Mouse (Mus musculus): ENCODE data around the gene Gm18336. TPM values are rescaled to one million over a fixed set of nuclear protein-coding genes. Genes with fewer than 3 reads are reported as not detected.
"Not testable (repeated sequence)": the region's sequence is repeated elsewhere in the genome, so short reads cannot be mapped to it uniquely, and the experiment has no call there.

Gene Gm18336
- polyA plus RNA-seq (2015; fragmentation: Nextera tagmentation; extraction: Ambion mirVana): not detected in 2 replicates

DNA sequence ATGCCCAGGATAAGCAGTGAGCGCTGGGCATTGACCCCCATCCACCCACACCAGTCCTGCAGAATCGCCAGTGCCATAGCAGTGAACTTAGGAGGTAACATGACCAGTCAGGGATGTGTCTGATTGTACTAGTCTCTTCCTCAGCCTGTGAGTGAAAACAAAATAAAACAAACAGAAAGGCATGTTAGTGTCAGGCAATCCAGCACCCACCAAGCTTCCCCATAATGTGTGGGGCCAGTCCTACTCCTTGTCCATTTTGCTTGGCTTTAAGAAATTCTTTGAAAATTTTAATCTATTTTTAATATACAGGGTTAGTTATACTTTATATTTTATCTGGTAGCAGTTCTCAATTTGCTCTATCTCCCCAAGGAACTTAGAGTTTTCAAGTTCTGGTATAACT, at the start of gene Gm18336:
Gm18336 (minus strand) TSS at position 101 of the 400 bp plus-strand sequence.
- H3K27me3 ChIP-seq: peaks cover 21% of the 10 kb centered on the region
- not testable (repeated sequence) for H3K4me2 ChIP-seq; H3K27ac ChIP-seq; H3K9me3 ChIP-seq; H3K4me3 ChIP-seq; H3K9ac ChIP-seq; H3K36me3 ChIP-seq; ATAC-seq (ENCODE audit: insufficient number of reproducible peaks, insufficient read depth, low FRiP score, low TSS enrichment, low read depth); H3K4me1 ChIP-seq
- WGBS: 63% methylated on average over 2 of the region's 2 CpGs

DNA sequence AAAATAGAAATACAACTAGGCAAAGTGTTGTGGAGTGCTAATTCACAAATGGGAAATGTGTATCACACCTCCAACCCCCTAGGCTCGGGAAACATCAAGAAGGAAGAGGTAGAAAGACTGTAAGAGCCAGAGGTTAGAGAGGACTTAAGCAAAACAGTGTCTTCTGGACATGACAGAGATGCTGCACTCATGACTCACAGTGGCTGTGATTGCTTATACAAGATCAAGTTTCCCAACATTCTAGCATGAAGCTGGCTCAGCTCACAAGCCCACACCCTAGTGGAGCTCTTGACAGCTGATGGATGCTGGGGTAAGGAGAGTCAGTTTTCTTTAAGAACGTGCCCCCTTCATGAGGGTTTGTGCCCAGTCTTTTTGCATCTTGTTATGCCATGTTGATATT, 42.9 kb upstream of the Gm18336 start:
- H3K4me3 ChIP-seq: no peak overlapping the region
- WGBS: 67% methylated on average over 2 of the region's 2 CpGs
- no peaks in the 10 kb centered on the region for H3K4me1 ChIP-seq
- peaks cover 6% of the 10 kb centered on the region; the same call in 1 of the 2 replicates for H3K27me3 ChIP-seq
- H3K9me3 ChIP-seq: no peaks in the 10 kb centered on the region
- no peak for ATAC-seq (ENCODE audit: insufficient number of reproducible peaks, insufficient read depth, low FRiP score, low TSS enrichment, low read depth)
- H3K27ac ChIP-seq: no peak overlapping the region
- H3K4me2 ChIP-seq: no peak overlapping the region
- H3K9ac ChIP-seq: no peak overlapping the region
- peaks cover 13% of the 10 kb centered on the region; the same call in 1 of the 2 replicates for H3K36me3 ChIP-seq

GRCm38 (mm10) chrX:73435252-73435651, 36.7 kb upstream of the Gm18336 start, which contains the start of gene Trex2:
TSS of gene Trex2 (minus strand) at chrX:73435344.
- Histone ChIP-seq H3K9me3 (no peaks in the 10 kb centered on the region), H3K36me3 (peaks cover 13% of the 10 kb centered on the region; the same call in 1 of the 2 replicates), H3K4me3 (no peak within 1 kb of the TSS), H3K9ac (no peak within 1 kb of the TSS), H3K27ac (no peak within 1 kb of the TSS), H3K4me2 (no peak within 1 kb of the TSS), H3K27me3 (peaks cover 3% of the 10 kb centered on the region; the same call in 1 of the 2 replicates), H3K4me1 (no peaks in the 10 kb centered on the region)
- WGBS: 74% methylated on average over 11 of the region's 11 CpGs
- no peak for ATAC-seq (ENCODE audit: insufficient number of reproducible peaks, insufficient read depth, low FRiP score, low TSS enrichment, low read depth)

DNA sequence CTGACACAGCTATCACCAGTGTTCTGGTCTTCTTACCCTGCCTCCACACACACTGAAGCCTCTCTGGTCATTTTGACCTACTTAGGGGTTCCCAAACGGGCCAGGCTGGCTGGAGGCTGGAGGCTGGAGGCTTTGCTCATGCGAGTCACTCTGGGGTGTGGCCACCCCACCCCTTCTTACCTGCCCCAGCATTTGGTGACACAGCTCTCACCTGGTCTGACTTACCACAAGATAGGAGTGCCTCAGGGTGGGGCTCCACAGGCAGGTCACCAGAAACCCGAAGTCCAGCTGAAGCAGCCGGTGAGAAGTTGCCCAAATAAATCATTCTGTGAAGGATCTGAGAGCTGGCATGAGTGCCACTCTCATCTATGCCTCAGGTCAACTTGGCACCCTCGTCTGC, 34.3 kb upstream of the Gm18336 start:
- Histone ChIP-seq H3K4me2 (no peak overlapping the region), H3K27me3 (peaks cover 5% of the 10 kb centered on the region; the same call in 1 of the 2 replicates), H3K9ac (no peak overlapping the region), H3K36me3 (peaks cover 13% of the 10 kb centered on the region; the same call in 1 of the 2 replicates), H3K27ac (no peak overlapping the region), H3K4me3 (no peak overlapping the region), H3K4me1 (no peaks in the 10 kb centered on the region), H3K9me3 (no peaks in the 10 kb centered on the region)
- no peak for ATAC-seq (ENCODE audit: insufficient number of reproducible peaks, insufficient read depth, low FRiP score, low TSS enrichment, low read depth)
- 75% methylated on average over 5 of the region's 5 CpGs for WGBS

GRCm38 (mm10) chrX:73430036-73430435, 31.5 kb upstream of the Gm18336 start:
- H3K4me2 ChIP-seq: no peak overlapping the region
- no peak overlapping the region for H3K27ac ChIP-seq
- H3K27me3 ChIP-seq: peaks cover 13% of the 10 kb centered on the region; the same call in 1 of the 2 replicates
- no peak overlapping the region for H3K9ac ChIP-seq
- 81% methylated on average over 2 of the region's 2 CpGs for WGBS
- ATAC-seq (ENCODE audit: insufficient number of reproducible peaks, insufficient read depth, low FRiP score, low TSS enrichment, low read depth): no peak
- no peaks in the 10 kb centered on the region for H3K4me1 ChIP-seq
- no peak overlapping the region for H3K4me3 ChIP-seq
- H3K36me3 ChIP-seq: no peaks in the 10 kb centered on the region
- H3K9me3 ChIP-seq: no peaks in the 10 kb centered on the region

DNA sequence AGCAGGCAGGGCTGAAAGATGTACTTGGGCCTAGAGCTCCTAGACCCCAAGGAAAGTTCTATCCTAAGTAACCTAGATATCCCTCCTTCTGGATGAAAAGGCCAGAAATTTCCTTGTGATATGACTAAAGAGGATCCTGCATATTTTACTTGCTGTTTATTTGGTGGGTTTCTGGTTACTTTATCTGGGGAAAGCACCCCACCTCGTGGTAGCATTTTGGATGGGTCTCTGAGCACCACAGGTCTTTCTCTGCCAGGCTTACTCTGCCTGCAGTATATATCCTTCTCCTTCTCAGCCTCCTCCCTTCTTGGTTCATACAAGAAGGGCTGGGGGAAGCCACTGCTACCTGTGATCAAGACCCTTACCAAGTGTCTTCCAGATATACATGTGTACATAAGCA, 14.2 kb upstream of the Gm18336 start:
- no peak overlapping the region for H3K4me3 ChIP-seq
- H3K4me1 ChIP-seq: no peaks in the 10 kb centered on the region
- no peak overlapping the region for H3K9ac ChIP-seq
- 24% methylated on average over 1 of the region's 1 CpGs for WGBS
- no peak overlapping the region for H3K27ac ChIP-seq
- H3K9me3 ChIP-seq: no peaks in the 10 kb centered on the region
- H3K4me2 ChIP-seq: no peak overlapping the region
- no peaks in the 10 kb centered on the region for H3K36me3 ChIP-seq
- peaks cover 20% of the 10 kb centered on the region for H3K27me3 ChIP-seq
- no peak for ATAC-seq (ENCODE audit: insufficient number of reproducible peaks, insufficient read depth, low FRiP score, low TSS enrichment, low read depth)

DNA sequence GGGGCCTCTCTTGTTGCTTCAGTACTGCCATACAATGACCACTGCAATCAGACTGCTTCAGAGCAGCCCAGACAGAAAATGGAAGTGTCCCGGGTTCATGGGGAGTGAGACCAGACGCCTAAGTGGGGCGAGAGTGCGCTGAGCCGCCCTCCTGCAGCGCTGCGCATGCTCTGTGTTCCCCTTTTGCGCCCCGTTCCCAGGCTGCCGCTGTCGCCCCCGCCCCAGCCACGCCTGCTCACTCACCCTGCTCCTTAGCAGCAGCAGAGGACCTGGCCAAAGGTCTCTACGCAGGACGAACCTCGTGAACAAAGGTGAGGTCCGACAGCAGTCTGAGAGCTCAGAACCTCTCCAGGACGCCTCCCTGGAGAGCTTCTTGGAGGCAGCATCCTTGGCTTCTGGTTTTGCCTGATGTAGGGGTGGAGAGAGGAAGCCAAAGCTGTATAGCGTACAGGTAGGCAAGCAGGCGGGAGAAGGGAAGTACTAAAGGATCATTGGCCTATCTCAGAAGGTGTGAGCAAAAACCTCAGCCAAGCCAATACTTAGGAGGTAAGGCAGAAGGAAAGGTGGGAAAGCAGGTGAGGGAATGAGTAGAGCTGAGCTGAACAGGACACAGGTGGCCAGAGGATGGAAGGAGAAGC, 12.5 kb upstream of the Gm18336 start, which contains the start of gene Zfp92:
Zfp92 (plus strand) TSS at position 217 of the 638 bp plus-strand sequence.
- H3K27me3 ChIP-seq: peaks cover 22% of the 10 kb centered on the region
- H3K4me3 ChIP-seq: peak within 1 kb of the TSS; percentile 37
- no peak within 1 kb of the TSS for H3K27ac ChIP-seq
- no peaks in the 10 kb centered on the region for H3K4me1 ChIP-seq
- 31% methylated on average over 20 of the region's 20 CpGs for WGBS
- H3K9me3 ChIP-seq: no peaks in the 10 kb centered on the region
- H3K9ac ChIP-seq: peak within 1 kb of the TSS; percentile 52; the same call in 1 of the 2 replicates
- no peaks in the 10 kb centered on the region for H3K36me3 ChIP-seq
- H3K4me2 ChIP-seq: peak within 1 kb of the TSS; percentile 62
- no peak for ATAC-seq (ENCODE audit: insufficient number of reproducible peaks, insufficient read depth, low FRiP score, low TSS enrichment, low read depth)

DNA sequence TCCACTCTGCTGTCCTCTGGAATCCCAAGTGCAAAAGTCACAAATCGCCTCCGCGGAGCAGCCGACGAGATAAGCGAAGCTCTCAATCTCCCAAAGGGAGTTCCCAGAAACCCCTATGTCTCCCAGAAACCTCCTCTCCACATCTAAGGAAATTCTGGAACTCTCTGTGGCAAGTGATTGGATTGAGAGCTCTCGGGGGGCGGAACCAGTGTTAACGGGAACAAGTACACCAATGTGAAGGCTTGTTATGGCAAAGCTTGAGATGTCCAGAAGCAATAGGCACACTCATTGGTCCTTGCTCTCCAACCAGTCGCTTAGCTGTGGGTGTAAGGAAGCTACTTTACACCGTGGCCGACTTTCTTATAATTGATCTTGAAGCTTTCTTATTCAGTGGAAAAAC, 3.1 kb upstream of the Gm18336 start:
- Histone ChIP-seq H3K4me2 (no peak overlapping the region), H3K9ac (no peak overlapping the region), H3K36me3 (no peaks in the 10 kb centered on the region), H3K27me3 (peaks cover 7% of the 10 kb centered on the region), H3K27ac (no peak overlapping the region), H3K4me1 (no peaks in the 10 kb centered on the region), H3K9me3 (no peaks in the 10 kb centered on the region), H3K4me3 (no peak overlapping the region)
- WGBS: 91% methylated on average over 12 of the region's 12 CpGs
- ATAC-seq (ENCODE audit: insufficient number of reproducible peaks, insufficient read depth, low FRiP score, low TSS enrichment, low read depth): no peak

GRCm38 (mm10) chrX:73400951-73401350, 2.4 kb upstream of the Gm18336 start:
- Histone ChIP-seq H3K27ac (no peak overlapping the region), H3K36me3 (no peaks in the 10 kb centered on the region), H3K9me3 (no peaks in the 10 kb centered on the region), H3K4me2 (no peak overlapping the region), H3K4me1 (no peaks in the 10 kb centered on the region), H3K9ac (no peak overlapping the region), H3K27me3 (peaks cover 9% of the 10 kb centered on the region), H3K4me3 (no peak overlapping the region)
- 90% methylated on average over 20 of the region's 20 CpGs for WGBS
- no peak for ATAC-seq (ENCODE audit: insufficient number of reproducible peaks, insufficient read depth, low FRiP score, low TSS enrichment, low read depth)

DNA sequence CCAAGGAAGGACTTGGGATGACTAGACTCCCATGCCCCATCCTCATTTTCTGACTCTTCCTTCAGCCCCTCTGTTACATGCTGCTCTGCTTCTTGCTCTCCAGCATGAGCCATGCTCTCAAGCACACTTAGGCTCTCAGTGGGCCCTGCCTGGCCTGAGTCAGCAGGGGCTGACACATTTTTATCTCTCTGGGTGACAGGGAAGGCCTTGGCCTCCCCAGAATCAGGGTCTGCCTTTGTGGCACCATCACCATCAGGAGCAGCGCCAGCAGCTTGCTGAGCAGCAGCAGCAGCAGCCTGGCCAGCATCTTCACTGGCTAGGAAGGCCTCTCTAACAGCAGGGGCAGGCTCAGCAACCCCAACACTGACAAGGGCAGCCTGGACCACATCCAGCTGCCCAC, 2.1 kb downstream of the Gm18336 start:
- no peak overlapping the region for H3K4me3 ChIP-seq
- no peak for ATAC-seq (ENCODE audit: insufficient number of reproducible peaks, insufficient read depth, low FRiP score, low TSS enrichment, low read depth)
- no peak overlapping the region for H3K9ac ChIP-seq
- H3K27ac ChIP-seq: no peak overlapping the region
- no peaks in the 10 kb centered on the region for H3K9me3 ChIP-seq
- peaks cover 31% of the 10 kb centered on the region for H3K27me3 ChIP-seq
- no peaks in the 10 kb centered on the region for H3K4me1 ChIP-seq
- no peaks in the 10 kb centered on the region for H3K36me3 ChIP-seq
- WGBS: 86% methylated on average over 1 of the region's 1 CpGs
- no peak overlapping the region for H3K4me2 ChIP-seq

- H3K4me1 ChIP-seq: no peaks in the 10 kb centered on the region
- no peak overlapping the region for H3K4me2 ChIP-seq
- H3K27me3 ChIP-seq: peaks cover 27% of the 10 kb centered on the region
- ATAC-seq (ENCODE audit: insufficient number of reproducible peaks, insufficient read depth, low FRiP score, low TSS enrichment, low read depth): no peak
- no peaks in the 10 kb centered on the region for H3K36me3 ChIP-seq
- no peak overlapping the region for H3K9ac ChIP-seq
- no peak overlapping the region for H3K27ac ChIP-seq
- H3K4me3 ChIP-seq: no peak overlapping the region
- WGBS: 81% methylated on average over 4 of the region's 4 CpGs
- H3K9me3 ChIP-seq: no peaks in the 10 kb centered on the region
Measured at GRCm38 (mm10) chrX:73391481-73391880, 7.1 kb downstream of the Gm18336 start.

DNA sequence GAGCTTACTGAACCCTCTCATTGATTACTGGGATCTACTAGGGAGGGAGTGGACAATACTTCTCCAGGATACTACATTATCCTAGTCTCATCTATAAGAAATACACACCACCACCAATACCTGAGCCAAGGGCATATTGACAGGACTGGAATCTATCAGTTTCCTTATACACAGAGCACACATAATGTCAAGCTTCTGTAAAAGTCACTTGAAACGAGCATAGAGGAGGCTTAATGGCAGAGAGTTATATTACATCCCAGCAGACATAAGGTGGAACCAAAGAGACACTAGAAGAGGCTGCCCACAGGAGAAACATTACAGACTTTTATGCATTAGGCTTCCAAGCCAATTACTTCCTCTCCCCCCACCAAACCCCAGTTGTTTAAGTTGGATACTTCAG, 13.6 kb downstream of the Gm18336 start:
- Histone ChIP-seq H3K4me1 (no peaks in the 10 kb centered on the region), H3K9me3 (no peaks in the 10 kb centered on the region), H3K4me3 (no peak overlapping the region), H3K4me2 (no peak overlapping the region), H3K36me3 (no peaks in the 10 kb centered on the region), H3K9ac (no peak overlapping the region), H3K27me3 (peaks cover 11% of the 10 kb centered on the region; the same call in 1 of the 2 replicates), H3K27ac (no peak overlapping the region)
- WGBS: 31% methylated on average over 1 of the region's 1 CpGs
- ATAC-seq (ENCODE audit: insufficient number of reproducible peaks, insufficient read depth, low FRiP score, low TSS enrichment, low read depth): no peak

All from embryonic facial prominence, embryonic 13.5 days (tissue).